Mouse (Mus musculus) brown adipose tissue, adult 24 weeks (tissue): ENCODE measurements around the gene Gga2. TPM values are rescaled to one million over a fixed set of nuclear protein-coding genes. Genes with fewer than 3 reads are reported as not detected.

Experiments
- H3K27ac ChIP-seq: fragments of 200-500 bp; replicated peaks from 2 replicates; pipeline ENCODE4 v1.5.1; 2012; ENCODE audit warnings: low read depth, mild to moderate bottlenecking, low read length
- H3K4me1 ChIP-seq: fragments of 200-500 bp; 2 replicates; pipeline ENCODE4 v1.6.1; 2012; ENCODE audit warnings: low read length, mixed read lengths; ENCODE audit not compliant: control insufficient read depth, insufficient read depth, insufficient read length
- H3K4me3 ChIP-seq: fragments of 200-500 bp; 2 replicates; pipeline ENCODE4 v1.5.1; 2012; ENCODE audit warnings: low read depth, mild to moderate bottlenecking, low read length, moderate library complexity; ENCODE audit not compliant: insufficient read depth
- polyA plus RNA-seq: library from polyadenylated mRNA; stranded (reverse); fragments of >200 nt; gene quantifications from 2 replicates; pipeline ENCODE4 v1.2.4, GENCODE M21; 2012; ENCODE audit not compliant: missing spikeins, insufficient read depth, insufficient read length

Gga2 gene
- 29.1 and 44.8 TPM in 2 replicates for polyA plus RNA-seq

DNA sequence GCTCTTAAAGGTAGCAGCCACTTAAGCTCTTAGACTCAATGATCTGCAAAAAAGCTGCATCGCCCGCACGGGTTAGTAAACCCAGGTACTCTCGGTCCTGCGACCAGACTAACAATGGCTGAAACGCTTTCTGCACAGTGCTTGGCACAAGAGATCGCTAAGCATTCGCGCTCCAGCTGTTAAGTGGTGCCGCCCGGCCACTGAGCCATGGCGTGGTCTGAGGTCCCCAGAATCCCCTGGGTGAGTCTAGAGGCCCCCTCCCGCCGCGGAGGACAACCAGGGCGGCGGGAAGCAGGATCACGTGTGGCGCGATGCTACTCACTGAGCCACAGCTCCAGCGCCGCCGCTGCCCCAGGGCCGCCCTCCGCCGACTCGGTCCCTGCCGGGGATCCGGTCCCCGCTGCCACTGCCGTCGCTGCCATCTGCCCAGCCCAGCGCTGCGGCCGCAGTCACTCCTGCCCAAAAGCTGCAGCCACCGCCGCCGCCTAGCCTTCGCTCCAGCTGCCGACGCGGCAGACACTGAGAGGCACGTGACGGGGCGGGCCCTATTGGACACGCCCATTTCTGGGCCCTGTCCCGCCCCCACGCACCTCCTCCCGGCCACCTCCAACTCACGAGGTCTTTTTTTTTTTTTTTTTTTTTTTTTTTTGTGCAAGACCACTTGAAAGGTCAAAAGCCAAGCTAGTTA, at the start of gene Gga2:
Gga2 (minus strand) TSS at position 556 of the 688 bp plus-strand sequence.
- H3K4me1 ChIP-seq, result peaks cover 8% of the 10 kb centered on the region; the same call in 1 of the 2 replicates
- H3K27ac ChIP-seq, result peak within 1 kb of the TSS; percentile 53
- H3K4me3 ChIP-seq, result peak within 1 kb of the TSS; percentile 88

GRCm38 (mm10) chr7:122067517-122068381, 46.7 kb upstream of the Gga2 start:
- peak overlapping the region; percentile 94; the same call in 1 of the 2 replicates for H3K27ac ChIP-seq
- H3K4me1 ChIP-seq, result peaks cover 4% of the 10 kb centered on the region; the same call in 1 of the 2 replicates
- peak overlapping the region; percentile 90 for H3K4me3 ChIP-seq

DNA sequence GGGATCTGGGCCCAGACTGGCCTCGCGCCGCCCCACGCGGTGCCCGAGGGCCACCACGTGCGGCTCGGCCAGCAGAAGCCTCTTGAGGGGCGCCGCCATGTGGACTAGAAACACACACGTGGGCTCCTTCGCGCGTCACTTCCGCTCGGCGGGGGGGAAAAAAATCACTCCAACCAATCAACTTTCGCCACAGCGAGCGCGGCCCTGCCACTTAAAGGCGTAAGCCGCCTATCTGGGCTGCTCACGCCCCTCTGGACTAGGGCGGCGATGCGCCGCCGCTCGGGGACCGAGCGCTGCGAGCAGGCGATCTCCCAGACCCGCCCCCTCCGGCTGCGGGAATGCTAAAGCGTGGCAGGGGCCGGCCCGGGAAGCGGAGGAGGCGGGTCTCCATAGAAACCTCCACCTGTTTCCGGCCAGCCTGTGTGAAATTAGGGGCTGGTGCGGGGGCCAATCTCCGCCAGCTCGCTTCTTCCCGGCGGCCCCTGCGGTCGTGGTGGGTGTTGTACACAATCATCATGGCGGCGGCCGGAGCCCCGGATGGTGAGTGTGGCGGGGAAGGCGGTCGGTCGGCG, 46.0 kb upstream of the Gga2 start, which contains the start of the genes Ubfd1 and Ears2:
Ubfd1 (plus strand) TSS at position 231 of the 572 bp plus-strand sequence.
Ears2 (minus strand) TSS at position 319 of the 572 bp plus-strand sequence.
- peak within 1 kb of the TSS; percentile 90 for H3K4me3 ChIP-seq
- peaks cover 4% of the 10 kb centered on the region; the same call in 1 of the 2 replicates for H3K4me1 ChIP-seq
- H3K27ac ChIP-seq, result peak within 1 kb of the TSS; percentile 94

DNA sequence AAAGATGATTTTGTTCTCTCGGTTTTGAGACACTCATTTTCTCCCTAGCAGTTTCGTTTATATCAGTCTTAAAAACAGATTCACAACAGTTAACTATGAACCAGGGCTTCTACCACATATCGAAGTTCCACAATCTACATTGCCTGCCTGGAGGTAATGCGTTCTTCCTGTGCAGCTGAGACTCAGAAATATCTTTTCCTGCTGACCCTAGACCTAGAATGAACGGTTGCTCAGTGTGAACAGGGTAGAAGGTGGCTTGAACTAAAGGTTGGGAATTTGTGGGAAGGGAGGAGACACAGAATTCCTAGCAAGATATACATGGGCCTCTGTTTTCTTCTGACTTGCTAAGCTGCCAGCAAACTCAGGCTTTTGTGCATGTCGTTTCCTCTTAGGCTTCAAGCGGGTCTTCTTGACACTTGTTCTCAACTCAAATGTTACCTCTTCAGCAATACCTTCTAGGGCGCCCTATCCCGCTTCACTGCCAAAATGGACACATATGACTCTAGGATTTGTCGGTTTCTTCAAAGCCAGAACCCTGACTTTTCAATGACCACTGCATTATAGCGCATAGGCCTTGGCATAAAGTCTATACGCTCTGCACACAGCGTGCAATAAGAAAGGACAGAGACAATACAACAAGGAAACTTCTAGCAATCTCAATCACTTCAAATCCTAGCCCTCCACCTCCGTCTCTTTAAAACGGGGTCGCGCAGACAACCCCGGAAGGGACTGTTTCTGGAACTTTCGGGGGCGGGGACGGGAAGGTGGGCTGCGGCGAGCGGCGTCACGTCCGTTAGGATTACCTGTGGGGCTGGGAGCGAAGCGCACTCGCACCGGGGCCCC, 45.3 kb upstream of the Gga2 start:
- H3K4me1 ChIP-seq, result peaks cover 4% of the 10 kb centered on the region; the same call in 1 of the 2 replicates
- peak overlapping the region; percentile 94 for H3K27ac ChIP-seq
- H3K4me3 ChIP-seq, result peak overlapping the region; percentile 90

DNA sequence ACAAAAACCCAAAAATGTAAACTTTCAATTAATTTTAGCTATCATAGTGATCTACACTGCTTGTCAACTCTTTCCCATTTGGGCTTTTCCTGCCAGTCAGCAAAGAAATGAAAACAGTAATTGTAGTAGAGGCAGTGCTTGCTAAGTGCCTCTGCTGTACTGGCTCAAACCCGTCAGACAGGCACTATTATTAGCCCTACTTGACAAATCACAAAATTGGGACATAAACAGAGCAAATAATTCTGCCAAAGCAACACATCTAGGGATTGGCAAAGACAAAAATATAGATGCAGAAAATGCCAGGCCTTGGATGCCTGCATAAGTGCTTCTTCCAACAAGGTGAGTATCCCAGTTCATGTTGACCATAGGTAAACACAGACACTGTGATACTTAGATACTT, 44.6 kb upstream of the Gga2 start:
- Histone ChIP-seq H3K27ac (no peak overlapping the region), H3K4me1 (peaks cover 4% of the 10 kb centered on the region; the same call in 1 of the 2 replicates), H3K4me3 (no peak overlapping the region)

GRCm38 (mm10) chr7:122056633-122057032, 35.6 kb upstream of the Gga2 start:
- no peak overlapping the region for H3K27ac ChIP-seq
- no peaks in the 10 kb centered on the region for H3K4me1 ChIP-seq
- H3K4me3 ChIP-seq, result no peak overlapping the region

- no peak overlapping the region for H3K4me3 ChIP-seq
- no peaks in the 10 kb centered on the region for H3K4me1 ChIP-seq
- H3K27ac ChIP-seq, result no peak overlapping the region
Measured at GRCm38 (mm10) chr7:122050834-122051233, 29.8 kb upstream of the Gga2 start.

DNA sequence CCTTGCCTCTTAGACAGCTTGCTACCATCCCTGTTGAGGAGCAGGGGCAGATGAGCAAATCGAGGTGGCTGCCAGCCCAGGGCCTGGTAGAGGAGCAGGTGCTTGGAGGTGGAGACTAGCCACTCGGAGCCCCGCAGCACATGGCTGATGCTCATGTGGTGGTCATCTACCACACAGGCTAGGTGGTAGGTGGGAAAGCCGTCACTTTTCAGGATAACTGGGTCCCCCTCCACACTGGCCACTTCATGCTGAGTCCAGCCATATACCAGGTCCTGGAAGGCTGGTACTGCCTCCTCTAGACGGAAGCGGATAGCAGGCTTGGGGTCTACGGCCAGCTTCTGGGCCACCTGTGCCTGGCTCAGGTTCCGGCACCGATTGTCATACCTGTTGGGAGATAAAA, 27.2 kb upstream of the Gga2 start:
- Histone ChIP-seq H3K27ac (no peak overlapping the region), H3K4me3 (no peak overlapping the region), H3K4me1 (no peaks in the 10 kb centered on the region)

- Histone ChIP-seq H3K4me3 (no peak overlapping the region), H3K4me1 (no peaks in the 10 kb centered on the region), H3K27ac (no peak overlapping the region)
Measured at GRCm38 (mm10) chr7:122046813-122047212, 25.8 kb upstream of the Gga2 start.

DNA sequence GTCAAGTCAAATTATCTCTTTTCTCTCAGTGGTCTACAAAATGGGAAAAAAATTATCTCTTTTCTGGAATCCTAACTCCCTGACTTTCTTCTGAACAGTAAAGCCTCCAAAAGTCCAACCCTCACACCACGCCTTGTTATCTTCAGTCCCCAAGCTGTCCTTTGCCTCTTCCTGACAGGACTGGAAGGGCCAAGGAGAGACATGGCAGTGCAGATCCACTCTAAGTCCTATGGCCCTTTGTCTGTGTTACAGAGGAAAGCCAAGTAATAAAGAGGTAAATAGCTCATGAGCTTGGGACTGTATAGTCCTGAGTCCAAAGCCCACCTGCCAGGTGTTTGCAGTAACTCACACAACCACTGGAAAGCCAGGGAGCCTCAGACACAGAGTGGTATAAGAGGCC, 24.7 kb upstream of the Gga2 start:
- Histone ChIP-seq H3K4me1 (no peaks in the 10 kb centered on the region), H3K4me3 (no peak overlapping the region), H3K27ac (no peak overlapping the region)

DNA sequence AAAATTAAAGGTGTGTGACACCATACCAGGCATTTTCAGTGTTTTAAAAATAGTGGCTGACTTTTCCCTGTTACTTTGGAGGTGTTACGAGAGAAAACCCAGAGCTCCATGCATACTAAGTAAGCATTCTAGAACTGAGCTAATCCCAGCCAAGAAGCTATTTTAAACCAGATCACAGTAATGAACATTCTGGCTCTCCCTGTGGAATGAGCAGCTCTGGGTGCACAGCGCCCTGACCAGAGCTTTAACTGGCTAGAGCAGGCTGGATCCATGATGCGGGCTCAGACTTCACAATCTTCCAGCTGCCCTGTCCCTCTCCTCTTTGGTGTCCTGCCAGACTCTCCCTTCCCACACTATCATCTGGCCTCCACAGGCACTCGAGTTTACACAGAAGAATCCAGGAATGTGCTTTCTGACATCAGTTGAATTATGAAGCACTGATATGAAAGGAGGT, 24.2 kb upstream of the Gga2 start:
- Histone ChIP-seq H3K4me3 (no peak overlapping the region), H3K27ac (no peak overlapping the region), H3K4me1 (no peaks in the 10 kb centered on the region)

GRCm38 (mm10) chr7:122044106-122044505, 23.1 kb upstream of the Gga2 start:
- Histone ChIP-seq H3K4me1 (no peaks in the 10 kb centered on the region), H3K27ac (no peak overlapping the region), H3K4me3 (no peak overlapping the region)

- no peaks in the 10 kb centered on the region for H3K4me1 ChIP-seq
- H3K4me3 ChIP-seq, result no peak overlapping the region
- H3K27ac ChIP-seq, result no peak overlapping the region
Measured at GRCm38 (mm10) chr7:122034348-122034747, 13.3 kb upstream of the Gga2 start.

DNA sequence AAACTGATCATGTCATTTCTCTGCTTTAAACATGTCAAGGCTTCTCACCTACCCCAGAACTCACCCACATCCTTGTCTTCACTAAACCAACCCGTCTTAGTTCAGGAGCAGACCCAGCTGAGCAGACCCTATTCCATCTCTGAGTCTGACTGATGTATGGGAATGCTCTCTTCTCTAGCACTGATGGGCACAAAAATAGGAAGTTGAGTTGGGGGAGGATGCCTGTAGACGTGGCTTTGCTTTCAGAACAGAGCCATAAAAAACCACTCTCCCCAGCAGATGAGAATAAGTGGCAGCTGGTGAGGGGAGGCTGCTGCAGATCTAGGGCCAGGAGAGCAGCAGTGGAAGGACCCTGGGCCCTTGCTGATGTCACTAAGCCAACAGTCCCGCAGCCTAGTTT, 12.3 kb upstream of the Gga2 start:
- H3K4me3 ChIP-seq, result no peak overlapping the region
- no peaks in the 10 kb centered on the region for H3K4me1 ChIP-seq
- H3K27ac ChIP-seq, result no peak overlapping the region
